Mouse (Mus musculus) hindbrain, embryonic 11.5 days (tissue): ENCODE results near the gene Tmem266. TPM values are rescaled to one million over a fixed set of nuclear protein-coding genes. Genes with fewer than 3 reads are reported as not detected.
A peak's percentile ranks its signal among the peaks of the same experiment; 100 is the strongest.

Experiments
- ATAC-seq: fragments of 200-750 bp; cut with Nextera tagmentation; 2 replicates; pipeline ENCODE4 v1.8.0; 2017; ENCODE audit warnings: mild to moderate bottlenecking, moderate TSS enrichment, moderate library complexity; ENCODE audit not compliant: low FRiP score
- DNase-seq: peaks from one replicate; pipeline ENCODE4 v3.0.0-alpha.2; 2015; ENCODE audit warnings: low spot score
- H3K27ac ChIP-seq: fragments of 300-500 bp; sonication (generic); 2 replicates; pipeline ENCODE4 v1.5.1; 2014; ENCODE audit warnings: mild to moderate bottlenecking, low read depth, low read length
- H3K27me3 ChIP-seq: fragments of 300-500 bp; sonication (generic); 2 replicates; pipeline ENCODE4 v1.6.1; 2014; ENCODE audit warnings: mild to moderate bottlenecking, low read length, moderate library complexity, mixed read lengths; ENCODE audit not compliant: control insufficient read depth, insufficient read depth
- H3K36me3 ChIP-seq: fragments of 300-500 bp; sonication (generic); 2 replicates; pipeline ENCODE4 v1.6.1; 2014; ENCODE audit warnings: mild to moderate bottlenecking, low read length, moderate library complexity, mixed read lengths; ENCODE audit not compliant: control insufficient read depth, insufficient read depth
- H3K4me1 ChIP-seq: fragments of 300-500 bp; sonication (generic); replicated peaks from 2 replicates; pipeline ENCODE4 v1.6.1; 2014; ENCODE audit warnings: low read length, mixed read lengths; ENCODE audit not compliant: control insufficient read depth, insufficient read depth
- H3K4me2 ChIP-seq: fragments of 300-500 bp; sonication (generic); replicated peaks from 2 replicates; pipeline ENCODE4 v1.6.1; 2014; ENCODE audit warnings: mild to moderate bottlenecking, low read depth, low read length
- H3K4me3 ChIP-seq: fragments of 300-500 bp; sonication (generic); 2 replicates; pipeline ENCODE4 v1.5.1; 2014; ENCODE audit warnings: low read depth, low read length
- H3K9ac ChIP-seq: fragments of 300-500 bp; sonication (generic); 2 replicates; pipeline ENCODE4 v1.6.1; 2014; ENCODE audit warnings: low read depth, low read length
- H3K9me3 ChIP-seq: fragments of 300-500 bp; sonication (generic); 2 replicates; pipeline ENCODE4 v1.6.1; 2016; ENCODE audit warnings: low read length; ENCODE audit not compliant: control insufficient read depth
- WGBS: fragments of 180-500 bp; shearing (Covaris S2); extraction: QIAGEN DNeasy Blood & Tissue Kit; methylation state at CpG from one replicate; pipeline ENCODE4 v1.1.7; 2014; 5-methylcytosine and 5-hydroxymethylcytosine counted together
- polyA plus RNA-seq: library from polyadenylated mRNA; unstranded; fragments of >200 nt; fragmentation: Nextera tagmentation; extraction: Ambion mirVana; gene quantifications from 2 replicates; pipeline ENCODE4 v1.2.1, GENCODE M21; 2014

Gene Tmem266
- polyA plus RNA-seq, 1 experiment from 2014 or later: 0.66 TPM

DNA sequence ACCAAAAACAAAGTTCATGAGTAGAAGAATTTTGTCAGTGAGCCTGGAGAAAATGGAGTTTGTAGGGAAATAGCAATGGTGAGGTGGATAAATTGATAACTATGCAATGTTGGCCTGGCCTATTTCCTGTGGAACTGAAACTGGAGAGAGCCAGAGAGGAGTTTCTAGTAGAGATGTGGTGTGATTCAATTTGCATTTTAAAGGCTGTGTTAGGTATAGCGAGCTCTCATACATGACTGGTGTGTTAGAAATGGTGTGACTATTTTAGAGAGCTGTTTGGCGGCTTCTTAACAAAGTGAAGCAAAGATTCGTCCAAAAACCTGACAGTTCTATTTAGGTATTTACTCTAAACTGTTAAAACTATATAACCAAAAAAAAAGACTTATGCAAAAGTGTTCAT is 22.0 kb downstream of the Tmem266 start:
- H3K36me3 ChIP-seq: no peaks in the 10 kb centered on the region
- no peak overlapping the region for H3K4me3 ChIP-seq
- H3K27me3 ChIP-seq: no peaks in the 10 kb centered on the region
- H3K9ac ChIP-seq: no peak overlapping the region
- ATAC-seq: no peak
- 84% methylated on average over 3 of the region's 3 CpGs for WGBS
- no peak overlapping the region for H3K4me2 ChIP-seq
- H3K9me3 ChIP-seq: no peaks in the 10 kb centered on the region
- no peak overlapping the region for H3K27ac ChIP-seq
- DNase-seq: no peak
- no peaks in the 10 kb centered on the region for H3K4me1 ChIP-seq

- no peaks in the 10 kb centered on the region for H3K36me3 ChIP-seq
- DNase-seq (no peak), ATAC-seq (no peak)
- H3K4me1 ChIP-seq: peaks cover 3% of the 10 kb centered on the region
- 52% methylated on average over 3 of the region's 3 CpGs for WGBS
- H3K27me3 ChIP-seq: no peaks in the 10 kb centered on the region
- no peaks in the 10 kb centered on the region for H3K9me3 ChIP-seq
- H3K27ac ChIP-seq: no peak overlapping the region
- H3K9ac ChIP-seq: no peak overlapping the region
- H3K4me2 ChIP-seq: no peak overlapping the region
- no peak overlapping the region for H3K4me3 ChIP-seq
Observed at GRCm38 (mm10) chr9:55354686-55355085, 28.0 kb downstream of the Tmem266 start.

GRCm38 (mm10) chr9:55355270-55355834 is 28.6 kb downstream of the Tmem266 start:
- peaks cover 3% of the 10 kb centered on the region for H3K4me1 ChIP-seq
- H3K27ac ChIP-seq: no peak overlapping the region; the same call in 1 of the 2 replicates
- no peaks in the 10 kb centered on the region for H3K27me3 ChIP-seq
- no peak overlapping the region for H3K9ac ChIP-seq
- H3K36me3 ChIP-seq: no peaks in the 10 kb centered on the region
- no peaks in the 10 kb centered on the region for H3K9me3 ChIP-seq
- WGBS: 34% methylated on average over 8 of the region's 8 CpGs
- peak; percentile 90 for ATAC-seq
- no peak overlapping the region for H3K4me2 ChIP-seq
- no peak overlapping the region for H3K4me3 ChIP-seq
- DNase-seq: peak; percentile 68

- no peak overlapping the region for H3K27ac ChIP-seq
- H3K36me3 ChIP-seq: no peaks in the 10 kb centered on the region
- no peak overlapping the region for H3K4me3 ChIP-seq
- no peaks in the 10 kb centered on the region for H3K9me3 ChIP-seq
- H3K4me2 ChIP-seq: no peak overlapping the region
- no peak for DNase-seq
- H3K27me3 ChIP-seq: no peaks in the 10 kb centered on the region
- H3K4me1 ChIP-seq: peaks cover 3% of the 10 kb centered on the region
- no peak for ATAC-seq
- no peak overlapping the region for H3K9ac ChIP-seq
- WGBS: 93% methylated on average over 1 of the region's 1 CpGs
Observed at GRCm38 (mm10) chr9:55357164-55357563, 30.5 kb downstream of the Tmem266 start.

DNA sequence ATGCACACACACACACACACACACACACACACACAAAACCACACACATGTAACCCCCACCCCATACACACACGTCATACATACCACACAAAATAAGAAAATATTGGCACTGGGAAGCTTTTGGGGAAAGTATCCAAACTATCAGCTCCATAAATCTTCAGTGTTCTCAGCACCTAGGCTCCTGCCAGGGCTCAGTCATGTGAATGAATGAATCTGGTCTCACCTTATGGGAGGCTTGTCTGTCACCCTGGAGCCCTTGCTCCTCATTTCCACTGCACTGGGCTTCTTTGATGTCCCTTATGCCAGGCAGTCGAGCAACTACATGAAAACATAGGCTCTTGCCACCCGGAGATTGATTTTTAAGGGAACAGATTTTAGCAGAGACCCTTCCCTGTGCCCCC is 33.7 kb downstream of the Tmem266 start:
- 80% methylated on average over 3 of the region's 3 CpGs for WGBS
- no peak overlapping the region for H3K4me3 ChIP-seq

DNA sequence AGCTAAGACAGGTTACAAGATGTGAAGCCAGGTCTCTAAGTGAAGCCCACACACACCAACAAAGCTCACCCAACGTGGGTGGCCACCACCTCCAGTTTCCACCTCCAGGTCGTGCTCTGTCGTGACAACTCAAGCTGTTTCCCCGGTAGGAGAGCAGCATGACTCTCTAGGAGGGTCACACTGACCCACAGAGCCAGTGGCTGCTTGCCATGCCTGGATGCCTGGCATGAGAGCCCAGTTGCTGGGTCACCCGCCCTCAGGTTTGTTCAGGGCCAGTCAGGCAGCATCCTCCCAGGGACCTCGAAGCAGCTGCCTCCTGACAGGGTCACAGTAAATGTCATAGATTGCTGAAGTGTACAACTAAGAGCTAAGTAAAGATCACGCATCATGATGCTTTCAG is 34.1 kb downstream of the Tmem266 start:
- Histone ChIP-seq H3K27me3 (no peaks in the 10 kb centered on the region), H3K36me3 (no peaks in the 10 kb centered on the region), H3K4me1 (no peaks in the 10 kb centered on the region), H3K27ac (no peak overlapping the region), H3K9me3 (no peaks in the 10 kb centered on the region), H3K9ac (no peak overlapping the region), H3K4me3 (no peak overlapping the region), H3K4me2 (no peak overlapping the region)
- DNase-seq (no peak), ATAC-seq (no peak)
- 57% methylated on average over 7 of the region's 7 CpGs for WGBS

More for the DNA sequence above, 33.7 kb downstream of the Tmem266 start:
- Histone ChIP-seq H3K9ac (no peak overlapping the region), H3K36me3 (no peaks in the 10 kb centered on the region), H3K4me2 (no peak overlapping the region), H3K9me3 (no peaks in the 10 kb centered on the region), H3K27ac (no peak overlapping the region), H3K27me3 (no peaks in the 10 kb centered on the region), H3K4me1 (no peaks in the 10 kb centered on the region; the same call in 1 of the 2 replicates)
- ATAC-seq (no peak), DNase-seq (no peak)

GRCm38 (mm10) chr9:55361969-55362368 is 35.3 kb downstream of the Tmem266 start:
- Histone ChIP-seq H3K4me3 (no peak overlapping the region), H3K27ac (no peak overlapping the region), H3K27me3 (no peaks in the 10 kb centered on the region), H3K9me3 (no peaks in the 10 kb centered on the region), H3K36me3 (no peaks in the 10 kb centered on the region), H3K9ac (no peak overlapping the region), H3K4me2 (no peak overlapping the region), H3K4me1 (no peaks in the 10 kb centered on the region)
- DNase-seq: no peak
- ATAC-seq: no peak
- 88% methylated on average over 5 of the region's 5 CpGs for WGBS

GRCm38 (mm10) chr9:55363707-55364106 is 37.0 kb downstream of the Tmem266 start:
- no peaks in the 10 kb centered on the region for H3K36me3 ChIP-seq
- ATAC-seq: no peak
- no peaks in the 10 kb centered on the region for H3K27me3 ChIP-seq

GRCm38 (mm10) chr9:55368011-55368410 is 41.3 kb downstream of the Tmem266 start:
- Histone ChIP-seq H3K27me3 (no peaks in the 10 kb centered on the region), H3K36me3 (no peaks in the 10 kb centered on the region), H3K9ac (no peak overlapping the region), H3K9me3 (no peaks in the 10 kb centered on the region), H3K4me2 (no peak overlapping the region), H3K27ac (no peak overlapping the region), H3K4me1 (no peaks in the 10 kb centered on the region), H3K4me3 (no peak overlapping the region)
- 63% methylated on average over 3 of the region's 3 CpGs for WGBS
- DNase-seq (no peak), ATAC-seq (no peak)

More at GRCm38 (mm10) chr9:55363707-55364106, 37.0 kb downstream of the Tmem266 start:
- Histone ChIP-seq H3K9ac (no peak overlapping the region), H3K4me1 (no peaks in the 10 kb centered on the region), H3K27ac (no peak overlapping the region), H3K4me3 (no peak overlapping the region), H3K9me3 (no peaks in the 10 kb centered on the region), H3K4me2 (no peak overlapping the region)
- no peak for DNase-seq
